Mouse (Mus musculus) lung, adult 2 months (tissue): Measurements from ENCODE around the gene Nptx1. TPM values are rescaled to one million over a fixed set of nuclear protein-coding genes. Genes with fewer than 3 reads are reported as not detected.
A peak's percentile ranks its signal among the peaks of the same experiment; 100 is the strongest.

Source experiments
- DNase-seq: peaks from one replicate; pipeline ENCODE4 v3.0.0; 2022
- H3K4me1 ChIP-seq: fragments of 200-500 bp; 2 replicates; pipeline ENCODE4 v1.6.1; 2011; ENCODE audit warnings: low read length; ENCODE audit not compliant: control insufficient read depth, insufficient read depth
- H3K4me3 ChIP-seq: fragments of 200-500 bp; replicated peaks from 2 replicates; pipeline ENCODE3; 2011; ENCODE audit warnings: low read depth, mild to moderate bottlenecking, control low read depth, low read length; ENCODE audit errors: extremely low read depth
- CTCF ChIP-seq: fragments of 200-500 bp; IDR thresholded peaks from 2 replicates; pipeline ENCODE4 v1.5.1; 2011; ENCODE audit warnings: mild to moderate bottlenecking, low read length, control low read depth; ENCODE audit not compliant: insufficient read depth
- POLR2A ChIP-seq: fragments of 200-500 bp; IDR thresholded peaks from 2 replicates; pipeline ENCODE4 v1.6.1; 2011; ENCODE audit warnings: low read depth, mild to moderate bottlenecking, control low read depth, low read length, borderline replicate concordance; ENCODE audit errors: extremely low read depth
- WGBS: fragments of 180-500 bp; shearing (Covaris S2); methylation state at CpG from one replicate; pipeline ENCODE4 v1.1.7; 2018; 5-methylcytosine and 5-hydroxymethylcytosine counted together
- polyA plus RNA-seq: library from polyadenylated mRNA; depleted of rRNA; stranded (reverse); fragments of >200 nt; gene quantifications from 2 replicates; pipeline ENCODE4 v1.2.3, GENCODE M21; 2012

The Nptx1 gene
- polyA plus RNA-seq, 1 experiment = 8.7 TPM

DNA sequence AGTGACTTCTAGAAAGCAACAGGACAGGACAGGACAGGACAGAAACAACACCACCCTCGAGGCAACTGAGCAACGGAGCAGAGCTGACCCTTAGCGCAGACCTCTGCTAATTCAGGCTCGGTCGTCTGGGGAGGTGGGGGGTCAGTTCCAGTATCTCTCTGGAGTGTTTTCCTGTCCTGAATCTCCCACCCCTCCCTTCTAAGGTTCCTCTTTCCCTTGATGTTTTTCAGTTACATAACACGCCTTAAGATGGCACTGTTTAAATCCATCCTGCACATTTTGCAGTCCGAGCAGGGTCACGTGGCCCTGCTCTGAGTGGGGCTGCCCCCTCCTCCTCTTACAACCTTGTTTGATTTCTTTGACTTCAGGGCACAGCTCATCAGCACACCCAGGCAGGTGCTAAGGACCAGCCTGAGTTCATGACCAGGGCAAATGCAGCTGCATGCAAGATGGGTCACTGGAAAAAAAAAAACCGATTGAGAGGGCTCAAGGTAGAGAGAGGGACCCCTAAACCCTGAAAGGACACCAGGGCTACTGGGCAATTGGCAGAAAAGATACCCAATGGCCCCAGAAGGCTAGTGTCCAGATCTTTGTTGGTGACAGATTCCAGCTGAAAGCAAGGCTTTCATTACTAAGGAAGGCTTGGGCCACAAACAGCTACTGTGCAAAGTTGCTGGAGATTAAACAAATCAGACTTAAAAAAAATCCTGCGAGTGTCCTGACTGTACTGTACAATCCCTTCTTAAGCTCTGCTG is 1.6 kb downstream of the Nptx1 start:
- H3K4me1 ChIP-seq = peaks cover 9% of the 10 kb centered on the region
- no peak for TF ChIP-seq POLR2A
- no peak for TF ChIP-seq CTCF
- H3K4me3 ChIP-seq = peak overlapping the region; percentile 15
- DNase-seq = no peak
- WGBS = 14% methylated on average over 10 of the region's 10 CpGs

- DNase-seq = no peak
- Histone ChIP-seq H3K4me3 (no peak overlapping the region), H3K4me1 (peaks cover 9% of the 10 kb centered on the region)
- 56% methylated on average over 3 of the region's 3 CpGs for WGBS
- TF ChIP-seq CTCF (no peak), POLR2A (no peak)
Observed at GRCm38 (mm10) chr11:119545281-119545680, 2.3 kb downstream of the Nptx1 start.

- Histone ChIP-seq H3K4me1 (peaks cover 9% of the 10 kb centered on the region), H3K4me3 (no peak overlapping the region)
- 83% methylated on average over 15 of the region's 15 CpGs for WGBS
- TF ChIP-seq CTCF (no peak), POLR2A (no peak)
- no peak for DNase-seq
Observed at GRCm38 (mm10) chr11:119544518-119545105, 2.9 kb downstream of the Nptx1 start.

GRCm38 (mm10) chr11:119543816-119544517 is 3.6 kb downstream of the Nptx1 start:
- DNase-seq = no peak
- Histone ChIP-seq H3K4me1 (peaks cover 7% of the 10 kb centered on the region), H3K4me3 (no peak overlapping the region)
- TF ChIP-seq CTCF = no peak
- TF ChIP-seq POLR2A = no peak
- 68% methylated on average over 16 of the region's 16 CpGs for WGBS

DNA sequence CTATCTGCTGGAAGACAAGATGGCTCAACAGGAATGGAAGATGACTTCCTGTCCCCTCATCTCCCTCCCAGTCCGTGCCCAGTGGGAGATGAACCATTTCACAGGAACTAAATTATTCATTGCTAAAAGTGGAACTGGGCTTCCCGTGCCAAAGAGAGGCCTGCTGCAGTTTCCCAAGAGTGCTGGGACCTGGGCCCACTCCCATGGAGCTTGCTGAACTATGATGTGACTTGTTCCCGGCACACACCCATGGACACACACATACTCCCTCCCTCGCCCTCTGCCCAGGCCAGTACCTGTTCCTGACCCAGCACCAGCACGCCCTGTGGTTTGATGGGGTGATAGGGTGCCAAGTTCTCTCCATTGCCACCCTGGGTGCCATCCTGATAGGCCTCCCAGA is 4.7 kb downstream of the Nptx1 start:
- no peak overlapping the region for H3K4me3 ChIP-seq
- WGBS = 69% methylated on average over 5 of the region's 5 CpGs
- H3K4me1 ChIP-seq = peaks cover under 1% of the 10 kb centered on the region; the same call in 1 of the 2 replicates
- DNase-seq = no peak
- TF ChIP-seq CTCF (no peak), POLR2A (no peak)

GRCm38 (mm10) chr11:119542371-119542770 is 5.2 kb downstream of the Nptx1 start:
- H3K4me3 ChIP-seq = no peak overlapping the region
- DNase-seq = no peak
- no peaks in the 10 kb centered on the region for H3K4me1 ChIP-seq
- no peak for TF ChIP-seq POLR2A
- TF ChIP-seq CTCF = no peak
- WGBS = 50% methylated on average over 9 of the region's 9 CpGs

DNA sequence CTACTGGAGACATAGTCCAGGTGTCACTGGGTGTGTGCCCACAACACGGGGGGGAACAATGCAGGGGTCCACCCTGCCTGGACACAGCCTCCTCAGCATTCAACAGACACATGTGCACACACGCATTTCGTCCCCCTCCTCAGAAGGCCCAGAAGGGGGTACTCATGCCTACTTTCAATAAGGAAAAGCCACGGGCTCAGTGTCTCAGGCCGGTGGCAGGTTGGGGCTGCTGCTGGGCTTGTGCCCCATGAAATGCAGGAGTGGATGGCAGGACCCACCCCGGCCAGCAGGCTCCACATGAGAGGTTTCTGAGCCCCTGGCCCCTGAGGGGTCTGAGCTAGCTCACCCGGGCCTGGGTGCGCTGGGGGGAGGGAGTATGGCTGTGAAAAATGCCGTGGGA is 6.5 kb downstream of the Nptx1 start:
- 81% methylated on average over 9 of the region's 9 CpGs for WGBS
- Histone ChIP-seq H3K4me3 (no peak overlapping the region), H3K4me1 (no peaks in the 10 kb centered on the region)
- no peak for DNase-seq
- TF ChIP-seq POLR2A (no peak), CTCF (no peak)

DNA sequence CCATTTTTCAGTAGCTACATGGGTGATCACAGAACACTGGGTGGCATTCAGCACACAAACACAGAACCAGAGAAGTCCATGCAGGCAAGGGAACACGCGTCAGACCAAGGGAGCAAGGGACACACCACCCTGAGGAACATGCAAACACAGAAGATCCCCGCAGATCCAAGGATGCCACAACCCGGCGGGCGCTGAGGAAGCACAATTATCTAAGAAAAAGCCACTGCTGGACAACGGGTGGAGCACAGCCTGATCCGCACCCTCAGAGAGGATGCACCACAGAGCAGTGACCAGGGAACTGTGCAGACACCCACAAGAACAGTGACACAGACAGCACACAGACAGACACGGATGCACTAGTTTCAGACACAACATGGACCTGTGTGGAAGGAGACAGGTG is 7.0 kb downstream of the Nptx1 start:
- TF ChIP-seq POLR2A = no peak
- TF ChIP-seq CTCF = no peak
- Histone ChIP-seq H3K4me3 (no peak overlapping the region), H3K4me1 (no peaks in the 10 kb centered on the region)
- no peak for DNase-seq
- 76% methylated on average over 9 of the region's 9 CpGs for WGBS

DNA sequence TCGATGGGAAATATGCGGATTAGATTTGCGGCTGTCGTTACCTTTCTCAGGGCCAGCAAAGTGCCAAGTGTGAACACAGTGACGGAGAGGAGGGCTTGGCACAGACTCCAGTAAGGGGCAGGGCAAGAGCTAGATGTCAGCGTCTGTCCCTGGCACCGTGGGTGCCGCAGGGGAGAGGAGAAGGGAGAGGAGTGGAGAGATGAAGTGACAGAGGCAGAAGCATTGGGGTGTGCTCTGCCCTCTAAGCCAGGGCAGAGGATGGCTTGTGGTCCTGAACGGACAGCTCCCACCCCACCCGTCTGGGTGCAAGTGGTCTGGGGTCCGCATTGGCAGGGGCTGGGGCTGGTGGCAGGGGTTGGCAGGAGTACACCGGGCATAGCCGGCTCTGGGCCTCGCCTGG is 7.6 kb downstream of the Nptx1 start:
- Histone ChIP-seq H3K4me1 (no peaks in the 10 kb centered on the region), H3K4me3 (no peak overlapping the region)
- TF ChIP-seq POLR2A = no peak
- TF ChIP-seq CTCF = no peak
- 37% methylated on average over 14 of the region's 14 CpGs for WGBS
- DNase-seq = no peak
